Mouse (Mus musculus): ENCODE results near the gene Mrpl23.

GRCm38 (mm10) chr7:142553417-142554335 is 21.2 kb downstream of the Mrpl23 start:
- TF ChIP-seq CTCF (IDR thresholded peaks at IDR 0.05; ENCODE audit: extremely low read depth, insufficient read length, insufficient replicate concordance, low read depth, low read length), result no peak
- no peak for TF ChIP-seq POLR2A (IDR thresholded peaks at IDR 0.05; ENCODE audit: low read depth, low read length)

Measured in small intestine, adult 2 months (tissue).